In the genomic region with DNA sequence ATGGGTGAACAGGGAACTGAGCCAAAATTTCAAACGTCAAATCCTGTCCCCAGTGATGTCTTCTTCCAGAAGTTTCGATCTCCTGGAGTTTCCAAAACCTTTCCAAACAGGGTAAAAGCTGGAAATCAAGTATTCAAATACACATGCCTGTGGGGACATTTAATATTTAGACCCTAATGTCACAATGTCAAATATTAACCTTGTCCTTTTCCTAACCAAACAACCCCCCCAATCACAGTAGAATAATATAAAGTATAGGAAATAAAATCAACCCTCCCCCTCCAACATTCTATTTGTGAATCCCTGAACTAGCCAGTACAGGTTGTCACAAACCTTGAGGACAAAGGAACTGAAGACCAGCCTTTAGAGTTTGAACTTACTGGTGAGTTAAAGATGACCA, we compare ENCODE assay signal across 12 mouse cellular contexts.
"Had no signal": no experiment of that assay in that cellular context is flagged by ENCODE, and none has a peak within 500 bp of the region (broad histone marks: within the 10 kb centered on the region; RNA-seq: fewer than 3 reads in every experiment).

No protein-coding gene starts in this region.

- DNase-seq: retina, postnatal 1 day; right cerebral cortex, adult 18-20 months; right cerebral cortex, postnatal 14 days; right cerebral cortex, postnatal 25 days; right cerebral cortex, postnatal 4 days; spleen, adult 18-20 months; thymus, adult 18-20 months; thymus, adult 2 months; thymus, postnatal 14 days; thymus, postnatal 25 days; thymus, postnatal 36 days; thymus, postnatal 4 days had no signal
